Mouse (Mus musculus): ENCODE results near the gene Adk.

DNA sequence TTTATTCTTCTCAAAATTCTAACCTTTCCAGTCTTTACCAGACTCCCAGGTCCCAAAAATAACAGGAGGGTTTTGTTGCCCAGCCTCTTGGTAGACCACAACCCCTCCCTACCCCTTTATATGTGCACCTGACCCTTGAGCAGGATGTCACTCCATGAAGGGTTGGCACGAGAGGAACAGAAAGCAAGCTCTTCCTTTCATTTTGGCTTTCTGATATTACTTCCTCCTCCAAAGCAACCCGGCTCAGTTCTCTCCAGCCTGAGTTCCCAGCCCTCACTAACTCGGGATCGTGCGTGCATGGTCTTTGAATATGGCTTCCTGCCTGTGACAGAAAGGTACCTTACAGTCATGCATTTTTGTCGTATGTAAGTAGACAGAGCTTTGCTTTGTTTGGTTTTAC, 142.0 kb downstream of the Adk start:
- TF ChIP-seq POLR2A (IDR thresholded peaks at IDR 0.05; ENCODE audit: borderline replicate concordance, extremely low read depth, low read depth, low read length) (no peak), CTCF (IDR thresholded peaks at IDR 0.05; ENCODE audit: insufficient read depth, low read length) (no peak)

Measured in lung, adult 2 months (tissue).